Comparison of ENCODE assay signal across 13 mouse cellular contexts in genomic region chr10:117669449-117670090, GRCm38 (mm10). TPM values are rescaled to one million over a fixed set of nuclear protein-coding genes. Genes with fewer than 3 reads are reported as not detected.
A peak's percentile ranks its signal among the peaks of the same experiment; 100 is the strongest.
DNase-seq lines count a peak whose midpoint lies in the region; ATAC-seq and TF ChIP-seq lines count a peak whose summit lies in the region.
"Had no signal": no experiment of that assay in that cellular context is flagged by ENCODE, and none has a peak within 500 bp of the region (broad histone marks: within the 10 kb centered on the region; RNA-seq: fewer than 3 reads in every experiment).

No protein-coding gene starts in this region.

- H3K36me3 ChIP-seq in hindbrain, embryonic 11.5 days (ENCODE audit: control insufficient read depth, insufficient read depth, low read length), result no peaks in the 10 kb centered on the region
- no peaks in the 10 kb centered on the region for H3K36me3 ChIP-seq in hindbrain, embryonic 16.5 days (ENCODE audit: control insufficient read depth, insufficient read depth, low read length)
- no peaks in the 10 kb centered on the region for H3K36me3 ChIP-seq in lung, embryonic 14.5 days (ENCODE audit: insufficient read depth)
- H3K36me3 ChIP-seq in embryonic facial prominence, embryonic 12.5 days, result no peaks in the 10 kb centered on the region
- H3K36me3 ChIP-seq: forebrain, embryonic 15.5 days; heart, embryonic 10.5 days had no signal

- WGBS in hindbrain, embryonic 11.5 days, result 69% methylated on average over 10 of the region's 10 CpGs
- WGBS in hindbrain, embryonic 16.5 days, result 51% methylated on average over 10 of the region's 10 CpGs
- WGBS in lung, embryonic 14.5 days, result 63% methylated on average over 10 of the region's 10 CpGs
- WGBS in embryonic facial prominence, embryonic 12.5 days, result 41% methylated on average over 10 of the region's 10 CpGs

- peak; percentile 15 for DNase-seq in hindbrain, embryonic 11.5 days (ENCODE audit: low spot score)
- peak; percentile 20 for DNase-seq in lung, embryonic 14.5 days
- DNase-seq in lung, postnatal 25 days (ENCODE audit: low spot score), result no peak
- DNase-seq in mesoderm, embryonic 11.5 days (ENCODE audit: low read depth, low spot score), result peak; percentile 55
- DNase-seq in ovary, postnatal 36 days (ENCODE audit: low spot score), result no peak
- no peak for DNase-seq in cerebellum, postnatal 14 days
- DNase-seq: cerebellum, adult 11-12 months had no signal

- no peak overlapping the region for H3K4me2 ChIP-seq in hindbrain, embryonic 11.5 days (replicated peaks; ENCODE audit: low read depth, low read length)
- H3K4me2 ChIP-seq in hindbrain, embryonic 16.5 days (ENCODE audit: low read length), result no peak overlapping the region
- no peak overlapping the region for H3K4me2 ChIP-seq in lung, embryonic 14.5 days
- no peak overlapping the region for H3K4me2 ChIP-seq in embryonic facial prominence, embryonic 12.5 days (replicated peaks)
- H3K4me2 ChIP-seq: forebrain, embryonic 15.5 days had no signal

- H3K27me3 ChIP-seq in hindbrain, embryonic 11.5 days (ENCODE audit: control insufficient read depth, insufficient read depth, low read length), result no peaks in the 10 kb centered on the region
- H3K27me3 ChIP-seq in hindbrain, embryonic 16.5 days (replicated peaks; ENCODE audit: control insufficient read depth, insufficient read depth, low read length), result no peaks in the 10 kb centered on the region
- no peaks in the 10 kb centered on the region for H3K27me3 ChIP-seq in lung, embryonic 14.5 days (ENCODE audit: insufficient read depth, low read length)
- H3K27me3 ChIP-seq in embryonic facial prominence, embryonic 12.5 days, result no peaks in the 10 kb centered on the region
- H3K27me3 ChIP-seq: CH12.LX; forebrain, embryonic 15.5 days had no signal

- ATAC-seq in hindbrain, embryonic 11.5 days (ENCODE audit: low FRiP score), result no peak
- no peak for ATAC-seq in hindbrain, embryonic 16.5 days
- ATAC-seq in lung, embryonic 14.5 days (ENCODE audit: insufficient read depth), result no peak
- peak; percentile 53; the same call in 1 of the 2 replicates for ATAC-seq in embryonic facial prominence, embryonic 12.5 days (ENCODE audit: insufficient number of reproducible peaks, insufficient read depth, low FRiP score, low TSS enrichment)
- ATAC-seq: forebrain, embryonic 15.5 days had no signal

- no peaks in the 10 kb centered on the region for H3K4me1 ChIP-seq in hindbrain, embryonic 11.5 days (replicated peaks; ENCODE audit: control insufficient read depth, insufficient read depth, low read length)
- H3K4me1 ChIP-seq in hindbrain, embryonic 16.5 days (ENCODE audit: control insufficient read depth, insufficient read depth, low read depth, low read length), result no peaks in the 10 kb centered on the region
- peaks cover 6% of the 10 kb centered on the region; the same call in 1 of the 2 replicates for H3K4me1 ChIP-seq in lung, embryonic 14.5 days (ENCODE audit: insufficient read depth)
- peaks cover 14% of the 10 kb centered on the region for H3K4me1 ChIP-seq in embryonic facial prominence, embryonic 12.5 days
- H3K4me1 ChIP-seq: heart, embryonic 10.5 days had no signal

- TF ChIP-seq CTCF in lung, embryonic 14.5 days (IDR thresholded peaks at IDR 0.05; ENCODE audit: low read depth), result no peak

- H3K9me3 ChIP-seq in hindbrain, embryonic 11.5 days (ENCODE audit: control insufficient read depth, low read length), result no peaks in the 10 kb centered on the region
- no peaks in the 10 kb centered on the region for H3K9me3 ChIP-seq in hindbrain, embryonic 16.5 days (ENCODE audit: control insufficient read depth, low read length)
- no peaks in the 10 kb centered on the region for H3K9me3 ChIP-seq in lung, embryonic 14.5 days (ENCODE audit: low read depth, low read length)
- H3K9me3 ChIP-seq in embryonic facial prominence, embryonic 12.5 days, result no peaks in the 10 kb centered on the region
- H3K9me3 ChIP-seq: forebrain, embryonic 15.5 days; heart, embryonic 10.5 days had no signal

- no peak overlapping the region for H3K27ac ChIP-seq in hindbrain, embryonic 11.5 days (ENCODE audit: low read depth, low read length)
- H3K27ac ChIP-seq in hindbrain, embryonic 16.5 days (ENCODE audit: low read depth, low read length), result no peak overlapping the region
- H3K27ac ChIP-seq in lung, embryonic 14.5 days (ENCODE audit: low read depth), result no peak overlapping the region
- H3K27ac ChIP-seq in embryonic facial prominence, embryonic 12.5 days, result peak overlapping the region; percentile 65
- H3K27ac ChIP-seq: forebrain, embryonic 15.5 days; heart, embryonic 10.5 days; macrophage had no signal

- H3K4me3 ChIP-seq in hindbrain, embryonic 11.5 days (ENCODE audit: low read depth, low read length), result no peak overlapping the region
- no peak overlapping the region for H3K4me3 ChIP-seq in hindbrain, embryonic 16.5 days (ENCODE audit: low read length)
- H3K4me3 ChIP-seq in lung, embryonic 14.5 days (ENCODE audit: low read depth, low read length), result no peak overlapping the region
- no peak overlapping the region for H3K4me3 ChIP-seq in embryonic facial prominence, embryonic 12.5 days
- H3K4me3 ChIP-seq: forebrain, embryonic 15.5 days; heart, embryonic 10.5 days had no signal

- H3K9ac ChIP-seq in hindbrain, embryonic 11.5 days (ENCODE audit: low read depth, low read length), result no peak overlapping the region
- no peak overlapping the region for H3K9ac ChIP-seq in hindbrain, embryonic 16.5 days (ENCODE audit: low read depth, low read length)
- no peak overlapping the region for H3K9ac ChIP-seq in lung, embryonic 14.5 days
- H3K9ac ChIP-seq in embryonic facial prominence, embryonic 12.5 days, result no peak overlapping the region
- H3K9ac ChIP-seq: forebrain, embryonic 15.5 days had no signal

RNA-seq across cellular contexts. Expression of gene Cpm, which starts 40.3 kb away (rescaled TPM):
- polyA plus RNA-seq in hindbrain, embryonic 11.5 days (2014; fragmentation: Nextera tagmentation; extraction: Ambion mirVana), result 6.0 and 6.3 TPM in 2 replicates
- polyA plus RNA-seq in hindbrain, embryonic 16.5 days (2015; fragmentation: Nextera tagmentation; extraction: Ambion mirVana), result 2.7 and 3.9 TPM in 2 replicates
- polyA plus RNA-seq in lung, embryonic 14.5 days (2014; fragmentation: Nextera tagmentation; extraction: Ambion mirVana), result 23.5 and 25.3 TPM in 2 replicates
- polyA plus RNA-seq in embryonic facial prominence, embryonic 12.5 days (2016; fragmentation: Nextera tagmentation; extraction: Ambion mirVana), result 19.3 and 20.4 TPM in 2 replicates

RNA-seq across cellular contexts. Expression of gene Mdm2, which starts 41.0 kb away (rescaled TPM):
- 76.6 and 87.8 TPM in 2 replicates for polyA plus RNA-seq in hindbrain, embryonic 11.5 days (2014; fragmentation: Nextera tagmentation; extraction: Ambion mirVana)
- 40.0 and 50.1 TPM in 2 replicates for polyA plus RNA-seq in hindbrain, embryonic 16.5 days (2015; fragmentation: Nextera tagmentation; extraction: Ambion mirVana)
- polyA plus RNA-seq in lung, embryonic 14.5 days (2014; fragmentation: Nextera tagmentation; extraction: Ambion mirVana), result 49.1 and 50.5 TPM in 2 replicates
- polyA plus RNA-seq in embryonic facial prominence, embryonic 12.5 days (2016; fragmentation: Nextera tagmentation; extraction: Ambion mirVana), result 55.0 and 55.9 TPM in 2 replicates

Comparison
In these comparisons a context has a peak if more than half of its experiments do, and no peak if none do; other contexts are left out.
1. DNase-seq: peak in hindbrain, embryonic 11.5 days (single experiment), lung, embryonic 14.5 days (single experiment) and mesoderm, embryonic 11.5 days (single experiment); none in lung, postnatal 25 days (single experiment), ovary, postnatal 36 days (single experiment) and cerebellum, postnatal 14 days (0 of 2).